Mouse (Mus musculus) CH12.LX (cell line): ENCODE results near the gene Atad5.
A peak's percentile ranks its signal among the peaks of the same experiment; 100 is the strongest.

Experiments used
- CTCF ChIP-seq, 2 experiments: IDR thresholded peaks in 1 of 2; conservative IDR thresholded peaks in 1 of 2; 2 replicates each; pipeline ENCODE4 v1.5.1; 2011 to 2012; ENCODE audit warnings: low read depth in 2 of 2, low read length in 2 of 2, improper control_type of control experiment in 1 of 2, inconsistent platforms in 1 of 2, mild to moderate bottlenecking in 1 of 2, moderate library complexity in 1 of 2
- EP300 ChIP-seq: IDR thresholded peaks from 2 replicates; pipeline ENCODE4 v1.6.1; 2011; ENCODE audit warnings: low read length, improper control_type of control experiment
- JUND ChIP-seq: conservative IDR thresholded peaks from 2 replicates; pipeline ENCODE4 v1.6.1; 2011; ENCODE audit warnings: low read depth, low read length, improper control_type of control experiment
- POLR2A ChIP-seq: IDR thresholded peaks from 2 replicates; pipeline ENCODE4 v1.6.1; 2011; ENCODE audit warnings: low read depth, mild to moderate bottlenecking, improper control_type of control experiment, low read length
- TBP ChIP-seq: conservative IDR thresholded peaks from 2 replicates; pipeline ENCODE4 v1.6.1; 2011; ENCODE audit warnings: low read depth, low read length, improper control_type of control experiment
- TCF12 ChIP-seq: IDR thresholded peaks from 2 replicates; pipeline ENCODE4 v1.6.1; 2014; ENCODE audit warnings: low read depth, mild to moderate bottlenecking, inconsistent platforms, low read length, improper control_type of control experiment
- USF1 ChIP-seq: IDR thresholded peaks from 2 replicates; pipeline ENCODE4 v1.6.1; 2014; ENCODE audit warnings: low read depth, mild to moderate bottlenecking, inconsistent platforms, low read length, improper control_type of control experiment
- ZNF384 ChIP-seq: IDR thresholded peaks from 2 replicates; pipeline ENCODE4 v1.6.1; 2012; ENCODE audit warnings: low read depth, low read length, improper control_type of control experiment, inconsistent platforms

DNA sequence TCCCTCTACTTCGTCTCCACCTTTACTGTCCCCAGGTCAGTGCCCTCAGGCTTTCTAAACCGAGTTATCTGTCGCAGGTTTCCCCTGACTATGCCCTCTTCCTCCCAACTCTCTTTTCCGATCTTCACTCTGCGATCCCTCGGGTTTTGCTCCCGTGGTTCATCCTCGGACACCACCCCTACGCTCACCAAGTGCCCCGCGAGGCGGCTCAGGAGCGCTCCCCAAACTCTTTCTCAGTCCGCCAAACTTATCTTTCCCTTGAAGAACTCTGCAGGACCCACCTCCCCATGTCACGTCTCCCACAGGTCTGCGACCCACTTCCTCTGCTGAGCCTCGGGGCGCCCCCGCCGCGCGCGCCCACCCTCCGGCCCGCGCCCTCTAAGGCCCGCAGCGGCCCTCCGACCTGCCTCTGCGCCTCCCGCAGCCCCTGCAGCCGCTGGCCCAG is 8.8 kb upstream of the Atad5 start:
- TF ChIP-seq CTCF (conservative IDR thresholded peaks at IDR 0.05 in 1 of 2, IDR thresholded peaks at IDR 0.05 in 1 of 2; ENCODE audit: low read depth in 2 of 2, low read length in 2 of 2) = no peak
- 0 out of 2 replicates have a peak, but pooled peaks have one; percentile 0 for TF ChIP-seq ZNF384
- no peak for TF ChIP-seq USF1
- no peak for TF ChIP-seq EP300
- TF ChIP-seq POLR2A = no peak
- no peak for TF ChIP-seq JUND
- no peak for TF ChIP-seq TBP
- no peak for TF ChIP-seq TCF12
